Mouse (Mus musculus): Measurements from ENCODE around the gene Actc1. TPM values are rescaled to one million over a fixed set of nuclear protein-coding genes. Genes with fewer than 3 reads are reported as not detected.

The Actc1 gene
- polyA plus RNA-seq, 1 experiment from 2014 or later, result 9.6 TPM

GRCm38 (mm10) chr2:114066226-114066625 is 12.9 kb upstream of the Actc1 start:
- WGBS, result 72% methylated on average over 3 of the region's 3 CpGs

GRCm38 (mm10) chr2:114064004-114064403 is 10.7 kb upstream of the Actc1 start:
- no peaks in the 10 kb centered on the region for H3K27me3 ChIP-seq (replicated peaks; ENCODE audit: low read depth, poor library complexity, severe bottlenecking)
- no peak overlapping the region for H3K4me3 ChIP-seq
- no peak for DNase-seq (ENCODE audit: low spot score)
- H3K4me1 ChIP-seq, result no peaks in the 10 kb centered on the region
- no peaks in the 10 kb centered on the region for H3K9me3 ChIP-seq
- H3K36me3 ChIP-seq (replicated peaks), result no peaks in the 10 kb centered on the region
- WGBS, result 68% methylated on average over 2 of the region's 2 CpGs
- no peak overlapping the region for H3K27ac ChIP-seq (replicated peaks)

More at GRCm38 (mm10) chr2:114066226-114066625, 12.9 kb upstream of the Actc1 start:
- Histone ChIP-seq H3K27ac (replicated peaks) (no peak overlapping the region), H3K36me3 (replicated peaks) (no peaks in the 10 kb centered on the region), H3K9me3 (no peaks in the 10 kb centered on the region), H3K4me1 (no peaks in the 10 kb centered on the region), H3K4me3 (no peak overlapping the region), H3K27me3 (replicated peaks; ENCODE audit: low read depth, poor library complexity, severe bottlenecking) (no peaks in the 10 kb centered on the region)
- no peak for DNase-seq (ENCODE audit: low spot score)

GRCm38 (mm10) chr2:114060071-114060591 is 6.8 kb upstream of the Actc1 start:
- peaks cover 7% of the 10 kb centered on the region for H3K4me1 ChIP-seq
- no peaks in the 10 kb centered on the region for H3K27me3 ChIP-seq (replicated peaks; ENCODE audit: low read depth, poor library complexity, severe bottlenecking)
- no peak overlapping the region for H3K27ac ChIP-seq (replicated peaks)
- H3K4me3 ChIP-seq, result no peak overlapping the region
- no peak for DNase-seq (ENCODE audit: low spot score)
- WGBS, result 52% methylated on average over 6 of the region's 6 CpGs
- H3K9me3 ChIP-seq, result no peaks in the 10 kb centered on the region
- H3K36me3 ChIP-seq (replicated peaks), result no peaks in the 10 kb centered on the region

- Histone ChIP-seq H3K27ac (replicated peaks) (no peak overlapping the region), H3K4me1 (peaks cover 7% of the 10 kb centered on the region), H3K9me3 (no peaks in the 10 kb centered on the region), H3K27me3 (replicated peaks; ENCODE audit: low read depth, poor library complexity, severe bottlenecking) (no peaks in the 10 kb centered on the region), H3K4me3 (no peak overlapping the region), H3K36me3 (replicated peaks) (no peaks in the 10 kb centered on the region)
- 77% methylated on average over 1 of the region's 1 CpGs for WGBS
- no peak for DNase-seq (ENCODE audit: low spot score)
Measured at GRCm38 (mm10) chr2:114059608-114060007, 6.3 kb upstream of the Actc1 start.

- no peak overlapping the region for H3K27ac ChIP-seq (replicated peaks)
- no peaks in the 10 kb centered on the region for H3K9me3 ChIP-seq
- no peaks in the 10 kb centered on the region for H3K27me3 ChIP-seq (replicated peaks; ENCODE audit: low read depth, poor library complexity, severe bottlenecking)
- no peak for DNase-seq (ENCODE audit: low spot score)
- peaks cover 7% of the 10 kb centered on the region for H3K4me1 ChIP-seq
- WGBS, result 90% methylated on average over 10 of the region's 10 CpGs
- no peak overlapping the region for H3K4me3 ChIP-seq
- H3K36me3 ChIP-seq (replicated peaks), result no peaks in the 10 kb centered on the region
Measured at GRCm38 (mm10) chr2:114058226-114058796, 5.0 kb upstream of the Actc1 start.

GRCm38 (mm10) chr2:114057303-114057853 is 4.0 kb upstream of the Actc1 start:
- H3K27me3 ChIP-seq (replicated peaks; ENCODE audit: low read depth, poor library complexity, severe bottlenecking), result no peaks in the 10 kb centered on the region
- H3K4me1 ChIP-seq, result peaks cover 14% of the 10 kb centered on the region
- no peaks in the 10 kb centered on the region for H3K36me3 ChIP-seq (replicated peaks)
- 26% methylated on average over 10 of the region's 10 CpGs for whole genome bisulfite sequencing
- no peak for DNase-seq (ENCODE audit: low spot score)
- H3K9me3 ChIP-seq, result no peaks in the 10 kb centered on the region
- no peak overlapping the region for H3K4me3 ChIP-seq
- H3K27ac ChIP-seq (replicated peaks), result no peak overlapping the region

- Histone ChIP-seq H3K9me3 (no peaks in the 10 kb centered on the region), H3K27ac (replicated peaks) (no peak overlapping the region), H3K4me1 (peaks cover 14% of the 10 kb centered on the region), H3K27me3 (replicated peaks; ENCODE audit: low read depth, poor library complexity, severe bottlenecking) (no peaks in the 10 kb centered on the region), H3K4me3 (no peak overlapping the region), H3K36me3 (replicated peaks) (no peaks in the 10 kb centered on the region)
- no peak for DNase-seq (ENCODE audit: low spot score)
- 85% methylated on average over 4 of the region's 4 CpGs for WGBS
Measured at GRCm38 (mm10) chr2:114054129-114054528, 781 bp upstream of the Actc1 start.

- Histone ChIP-seq H3K4me1 (peaks cover 7% of the 10 kb centered on the region), H3K4me3 (no peak overlapping the region), H3K27ac (replicated peaks) (no peak overlapping the region), H3K9me3 (no peaks in the 10 kb centered on the region), H3K27me3 (replicated peaks; ENCODE audit: low read depth, poor library complexity, severe bottlenecking) (no peaks in the 10 kb centered on the region), H3K36me3 (replicated peaks) (no peaks in the 10 kb centered on the region)
- WGBS, result 94% methylated on average over 13 of the region's 14 CpGs
- DNase-seq (ENCODE audit: low spot score), result no peak
Measured at GRCm38 (mm10) chr2:114051871-114052241, 1.5 kb downstream of the Actc1 start.

GRCm38 (mm10) chr2:114051111-114051870 is 2.1 kb downstream of the Actc1 start:
- DNase-seq (ENCODE audit: low spot score), result no peak
- Histone ChIP-seq H3K4me3 (no peak overlapping the region), H3K27ac (replicated peaks) (no peak overlapping the region), H3K9me3 (no peaks in the 10 kb centered on the region), H3K36me3 (replicated peaks) (no peaks in the 10 kb centered on the region), H3K27me3 (replicated peaks; ENCODE audit: low read depth, poor library complexity, severe bottlenecking) (no peaks in the 10 kb centered on the region), H3K4me1 (peaks cover 7% of the 10 kb centered on the region)
- 92% methylated on average over 7 of the region's 7 CpGs for WGBS

GRCm38 (mm10) chr2:114050150-114050549 is 3.2 kb downstream of the Actc1 start:
- Histone ChIP-seq H3K27me3 (replicated peaks; ENCODE audit: low read depth, poor library complexity, severe bottlenecking) (no peaks in the 10 kb centered on the region), H3K4me1 (peaks cover 7% of the 10 kb centered on the region), H3K9me3 (no peaks in the 10 kb centered on the region), H3K36me3 (replicated peaks) (no peaks in the 10 kb centered on the region), H3K4me3 (no peak overlapping the region), H3K27ac (replicated peaks) (no peak overlapping the region)
- WGBS, result 92% methylated on average over 7 of the region's 7 CpGs
- no peak for DNase-seq (ENCODE audit: low spot score)

GRCm38 (mm10) chr2:114049372-114049771 is 4.0 kb downstream of the Actc1 start:
- no peaks in the 10 kb centered on the region for H3K9me3 ChIP-seq
- peaks cover 7% of the 10 kb centered on the region for H3K4me1 ChIP-seq
- no peak overlapping the region for H3K4me3 ChIP-seq
- WGBS, result 95% methylated on average over 7 of the region's 7 CpGs
- no peaks in the 10 kb centered on the region for H3K36me3 ChIP-seq (replicated peaks)
- H3K27ac ChIP-seq (replicated peaks), result no peak overlapping the region
- H3K27me3 ChIP-seq (replicated peaks; ENCODE audit: low read depth, poor library complexity, severe bottlenecking), result no peaks in the 10 kb centered on the region
- no peak for DNase-seq (ENCODE audit: low spot score)

- Histone ChIP-seq H3K36me3 (replicated peaks) (no peaks in the 10 kb centered on the region), H3K4me1 (peaks cover 6% of the 10 kb centered on the region), H3K27me3 (replicated peaks; ENCODE audit: low read depth, poor library complexity, severe bottlenecking) (no peaks in the 10 kb centered on the region), H3K9me3 (no peaks in the 10 kb centered on the region), H3K27ac (replicated peaks) (no peak overlapping the region), H3K4me3 (no peak overlapping the region)
- WGBS, result 89% methylated on average over 5 of the region's 5 CpGs
- no peak for DNase-seq (ENCODE audit: low spot score)
Measured at GRCm38 (mm10) chr2:114047960-114048611, 5.3 kb downstream of the Actc1 start.
